Mouse (Mus musculus) hindbrain, embryonic 12.5 days (tissue): ENCODE measurements around the gene Qprt. TPM values are rescaled to one million over a fixed set of nuclear protein-coding genes. Genes with fewer than 3 reads are reported as not detected.

ENCODE experiments used
- ATAC-seq: fragments of 200-750 bp; cut with Nextera tagmentation; 2 replicates; pipeline ENCODE4 v1.8.0; 2017; ENCODE audit warnings: moderate TSS enrichment; ENCODE audit not compliant: low FRiP score
- H3K27ac ChIP-seq: fragments of 300-500 bp; sonication (generic); 2 replicates; pipeline ENCODE4 v1.5.1; 2016; ENCODE audit warnings: mild to moderate bottlenecking
- H3K27me3 ChIP-seq: fragments of 300-500 bp; sonication (generic); 2 replicates; pipeline ENCODE4 v1.6.1; 2016; ENCODE audit warnings: mild to moderate bottlenecking
- H3K36me3 ChIP-seq: fragments of 300-500 bp; sonication (generic); 2 replicates; pipeline ENCODE4 v1.6.1; 2016; ENCODE audit warnings: mild to moderate bottlenecking
- H3K4me1 ChIP-seq: fragments of 300-500 bp; sonication (generic); 2 replicates; pipeline ENCODE4 v1.6.1; 2016
- H3K4me2 ChIP-seq: fragments of 300-500 bp; sonication (generic); replicated peaks from 2 replicates; pipeline ENCODE4 v1.6.1; 2016; ENCODE audit warnings: mild to moderate bottlenecking
- H3K4me3 ChIP-seq: fragments of 300-500 bp; sonication (generic); 2 replicates; pipeline ENCODE4 v1.5.1; 2016; ENCODE audit warnings: mild to moderate bottlenecking
- H3K9ac ChIP-seq: fragments of 300-500 bp; sonication (generic); 2 replicates; pipeline ENCODE4 v1.6.1; 2016; ENCODE audit warnings: mild to moderate bottlenecking, moderate library complexity
- H3K9me3 ChIP-seq: fragments of 300-500 bp; sonication (generic); replicated peaks from 2 replicates; pipeline ENCODE4 v1.6.1; 2016; ENCODE audit warnings: mild to moderate bottlenecking
- WGBS: fragments of 180-500 bp; shearing (Covaris S2); methylation state at CpG from one replicate; pipeline ENCODE4 v1.1.7; 2016; 5-methylcytosine and 5-hydroxymethylcytosine counted together
- polyA plus RNA-seq: library from polyadenylated mRNA; unstranded; fragments of >200 nt; fragmentation: Nextera tagmentation; extraction: Ambion mirVana; gene quantifications from 2 replicates; pipeline ENCODE4 v1.2.1, GENCODE M21; 2016

Qprt gene
- polyA plus RNA-seq, 1 experiment from 2014 or later = 0.80 TPM

DNA sequence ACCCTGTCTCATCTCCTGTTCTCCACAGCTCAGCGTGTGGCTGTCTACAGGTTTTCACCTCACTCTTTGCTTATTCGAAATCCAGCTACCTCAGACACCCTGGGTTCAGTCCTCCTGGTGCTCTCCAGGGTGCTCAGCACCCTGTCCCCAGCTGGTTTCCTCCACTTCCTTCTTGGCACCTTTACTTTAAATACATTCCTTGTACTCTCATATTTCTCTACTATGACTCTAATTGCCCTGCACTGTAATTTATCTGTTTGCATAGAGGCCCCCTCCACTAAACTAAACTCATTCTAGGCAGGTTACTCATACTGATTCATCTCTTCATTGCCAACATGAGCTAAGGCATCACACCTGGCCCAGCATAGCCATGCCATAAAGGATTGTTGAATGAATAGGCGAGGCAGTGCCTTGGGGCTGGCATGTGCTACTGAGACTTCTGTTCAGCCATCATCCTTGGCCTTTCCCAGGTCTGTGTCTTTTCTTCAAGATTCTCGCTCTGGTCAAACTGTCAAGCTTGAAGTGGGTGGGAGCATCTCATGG lies 51.1 kb downstream of the Qprt start:
- no peak overlapping the region for H3K27ac ChIP-seq
- H3K4me3 ChIP-seq = no peak overlapping the region
- no peak overlapping the region for H3K4me2 ChIP-seq
- ATAC-seq = no peak
- H3K4me1 ChIP-seq = no peaks in the 10 kb centered on the region
- no peaks in the 10 kb centered on the region for H3K36me3 ChIP-seq
- no peak overlapping the region for H3K9ac ChIP-seq
- 71% methylated on average over 4 of the region's 4 CpGs for WGBS
- no peaks in the 10 kb centered on the region for H3K9me3 ChIP-seq
- no peaks in the 10 kb centered on the region for H3K27me3 ChIP-seq

DNA sequence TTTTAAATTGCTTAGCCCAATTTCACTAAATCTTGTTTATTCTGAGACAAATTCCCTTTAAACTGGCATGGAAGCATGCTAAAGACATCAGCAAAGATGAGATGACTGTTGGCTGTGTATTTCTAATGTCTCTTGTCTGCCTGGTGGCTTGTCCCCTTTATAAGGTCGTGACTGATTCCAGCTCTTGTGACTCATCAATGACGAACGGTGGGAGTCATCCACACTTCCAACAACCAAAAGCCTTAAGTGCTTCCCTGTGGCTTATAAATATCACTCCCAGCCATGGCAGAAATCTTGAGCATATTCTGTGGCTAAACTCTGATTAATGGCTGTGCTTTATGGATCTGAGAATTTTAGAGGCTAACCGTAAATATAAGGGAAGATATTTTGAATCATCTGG lies 55.7 kb downstream of the Qprt start:
- Histone ChIP-seq H3K27ac (no peak overlapping the region), H3K27me3 (no peaks in the 10 kb centered on the region), H3K4me2 (no peak overlapping the region), H3K4me1 (no peaks in the 10 kb centered on the region), H3K9me3 (no peaks in the 10 kb centered on the region), H3K4me3 (no peak overlapping the region), H3K9ac (no peak overlapping the region), H3K36me3 (no peaks in the 10 kb centered on the region)
- ATAC-seq = no peak
- 78% methylated on average over 4 of the region's 4 CpGs for WGBS

- no peaks in the 10 kb centered on the region for H3K9me3 ChIP-seq
- H3K4me3 ChIP-seq = no peak overlapping the region
- no peaks in the 10 kb centered on the region for H3K4me1 ChIP-seq
- H3K9ac ChIP-seq = no peak overlapping the region
- WGBS = 87% methylated on average over 6 of the region's 6 CpGs
- H3K27me3 ChIP-seq = no peaks in the 10 kb centered on the region
- no peak overlapping the region for H3K4me2 ChIP-seq
- no peak overlapping the region for H3K27ac ChIP-seq
- no peaks in the 10 kb centered on the region for H3K36me3 ChIP-seq
- ATAC-seq = no peak
Measured at GRCm38 (mm10) chr7:127065538-127065937, 56.5 kb downstream of the Qprt start.

Other genes starting within 250 kb of the Qprt start
- 63.5 and 66.6 TPM in 2 replicates for gene Taok2, start 237.5 kb downstream of the Qprt start, polyA plus RNA-seq
- 21.8 and 23.0 TPM in 2 replicates for gene Tmem219, start 199.3 kb downstream of the Qprt start, polyA plus RNA-seq
- gene Kctd13, start 193.3 kb downstream of the Qprt start, polyA plus RNA-seq = 58.1 and 59.3 TPM in 2 replicates
- 3.4 and 4.1 TPM in 2 replicates for gene Asphd1, start 172.6 kb downstream of the Qprt start, polyA plus RNA-seq
- 13.3 and 18.2 TPM in 2 replicates for gene Sez6l2, start 171.7 kb downstream of the Qprt start, polyA plus RNA-seq
- gene Cdipt, start 146.3 kb downstream of the Qprt start, polyA plus RNA-seq = 87.8 and 93.5 TPM in 2 replicates
- 0.92 and 1.4 TPM in 2 replicates for gene Cdiptos, start 146.1 kb downstream of the Qprt start, polyA plus RNA-seq
- gene Mvp, start 107.6 kb downstream of the Qprt start, polyA plus RNA-seq = 6.8 and 7.2 TPM in 2 replicates
- 0.72 and 1.3 TPM in 2 replicates for gene Pagr1b, start 105.7 kb downstream of the Qprt start, polyA plus RNA-seq
- 46.6 and 51.6 TPM in 2 replicates for gene Pagr1a, start 104.9 kb downstream of the Qprt start, polyA plus RNA-seq
- 63.8 and 69.6 TPM in 2 replicates for gene Gm42742, start 101.1 kb downstream of the Qprt start, polyA plus RNA-seq
- gene Prrt2, start 101.0 kb downstream of the Qprt start, polyA plus RNA-seq = 7.1 and 9.6 TPM in 2 replicates
- gene Maz, start 95.2 kb downstream of the Qprt start, polyA plus RNA-seq = 117 and 119 TPM in 2 replicates
- 85.3 and 86.9 TPM in 2 replicates for gene Kif22, start 79.8 kb downstream of the Qprt start, polyA plus RNA-seq
- not detected in 2 replicates for gene Zg16, start 34.9 kb downstream of the Qprt start, polyA plus RNA-seq
- gene AI467606, start 30.9 kb downstream of the Qprt start, polyA plus RNA-seq = 1.0 and 1.2 TPM in 2 replicates
- not detected in 2 replicates for gene Spn, start 15.6 kb upstream of the Qprt start, polyA plus RNA-seq
- 86.2 and 92.9 TPM in 2 replicates for gene Cd2bp2, start 73.8 kb upstream of the Qprt start, polyA plus RNA-seq
- 46.5 and 47.2 TPM in 2 replicates for gene Tbc1d10b, start 86.2 kb upstream of the Qprt start, polyA plus RNA-seq
- gene Mylpf, start 86.7 kb upstream of the Qprt start, polyA plus RNA-seq = 19.5 and 46.1 TPM in 2 replicates
- gene Zfp553, start 110.8 kb upstream of the Qprt start, polyA plus RNA-seq = 61.3 and 67.9 TPM in 2 replicates
- gene Sept1, start 110.9 kb upstream of the Qprt start, polyA plus RNA-seq = 32.7 and 33.2 TPM in 2 replicates
- 61.3 and 62.8 TPM in 2 replicates for gene Zfp771, start 122.0 kb upstream of the Qprt start, polyA plus RNA-seq
- 123 and 147 TPM in 2 replicates for gene Dctpp1, start 138.5 kb upstream of the Qprt start, polyA plus RNA-seq
- 66.5 and 69.3 TPM in 2 replicates for gene Sephs2, start 151.8 kb upstream of the Qprt start, polyA plus RNA-seq
- gene Itgal, start 174.0 kb upstream of the Qprt start, polyA plus RNA-seq = 0.46 and 0.52 TPM in 2 replicates
- 21.3 and 23.1 TPM in 2 replicates for gene Zfp768, start 223.4 kb upstream of the Qprt start, polyA plus RNA-seq